Mouse (Mus musculus): ENCODE measurements around the gene Hamp2.
"Not testable (repeated sequence)": the region's sequence is repeated elsewhere in the genome, so short reads cannot be mapped to it uniquely, and the experiment has no call there.

Hamp2 gene

GRCm38 (mm10) chr7:30952441-30953265 is 28.2 kb upstream of the Hamp2 start:
- no peak for DNase-seq

- DNase-seq: not testable (repeated sequence)
Observed at GRCm38 (mm10) chr7:30949902-30950301, 25.4 kb upstream of the Hamp2 start.

GRCm38 (mm10) chr7:30945876-30946275 is 21.4 kb upstream of the Hamp2 start:
- no peak for DNase-seq

- not testable (repeated sequence) for DNase-seq
Observed at GRCm38 (mm10) chr7:30945466-30945865, 21.0 kb upstream of the Hamp2 start.

GRCm38 (mm10) chr7:30944706-30945105 is 20.2 kb upstream of the Hamp2 start:
- not testable (repeated sequence) for DNase-seq

- DNase-seq: no peak
Observed at GRCm38 (mm10) chr7:30943909-30944635, 19.6 kb upstream of the Hamp2 start, which contains the start of gene Hamp. TSS of gene Hamp (minus strand) at chr7:30944032.

- not testable (repeated sequence) for DNase-seq
Observed at GRCm38 (mm10) chr7:30942365-30942764, 17.9 kb upstream of the Hamp2 start.

- not testable (repeated sequence) for DNase-seq
Observed at GRCm38 (mm10) chr7:30940070-30940469, 15.6 kb upstream of the Hamp2 start.

GRCm38 (mm10) chr7:30935422-30936099 is 11.1 kb upstream of the Hamp2 start:
- DNase-seq: not testable (repeated sequence)

- no peak for DNase-seq
Observed at GRCm38 (mm10) chr7:30924071-30924470, 410 bp downstream of the Hamp2 start.

GRCm38 (mm10) chr7:30922490-30922889 is 2.0 kb downstream of the Hamp2 start:
- DNase-seq: not testable (repeated sequence)

GRCm38 (mm10) chr7:30920217-30920616 is 4.3 kb downstream of the Hamp2 start:
- DNase-seq: no peak

GRCm38 (mm10) chr7:30917219-30917618 is 7.3 kb downstream of the Hamp2 start:
- DNase-seq: no peak

GRCm38 (mm10) chr7:30916713-30917112 is 7.8 kb downstream of the Hamp2 start:
- DNase-seq: peak; percentile 69

- peak; percentile 80 for DNase-seq
Observed at GRCm38 (mm10) chr7:30914732-30915131, 9.7 kb downstream of the Hamp2 start, which contains the start of gene Mag. TSS of gene Mag (minus strand) at chr7:30914873.

- no peak for DNase-seq
Observed at GRCm38 (mm10) chr7:30909773-30910172, 14.7 kb downstream of the Hamp2 start.

GRCm38 (mm10) chr7:30908992-30909431 is 15.5 kb downstream of the Hamp2 start:
- DNase-seq: no peak

- no peak for DNase-seq
Observed at GRCm38 (mm10) chr7:30908277-30908991, 16.0 kb downstream of the Hamp2 start.

GRCm38 (mm10) chr7:30904042-30904441 is 20.4 kb downstream of the Hamp2 start:
- no peak for DNase-seq

GRCm38 (mm10) chr7:30895217-30895616 is 29.3 kb downstream of the Hamp2 start:
- no peak for DNase-seq

GRCm38 (mm10) chr7:30892515-30892914 is 32.0 kb downstream of the Hamp2 start:
- no peak for DNase-seq

- no peak for DNase-seq
Observed at GRCm38 (mm10) chr7:30891746-30892145, 32.7 kb downstream of the Hamp2 start.
